Mouse (Mus musculus) adrenal gland, postnatal 10 days (tissue): ENCODE measurements around the gene Grid2. TPM values are rescaled to one million over a fixed set of nuclear protein-coding genes. Genes with fewer than 3 reads are reported as not detected.

Experiments
- DNase-seq: peaks from one replicate; pipeline ENCODE4 v3.0.0; 2021; ENCODE audit warnings: mixed read lengths
- total RNA-seq, 2 experiments: library from RNA; stranded (reverse); gene quantifications; 2 replicates each; pipeline ENCODE4 v1.2.3; 2021

Gene Grid2
- total RNA-seq, 2 experiments from 2014 or later: 0.48 to 0.67 TPM

GRCm38 (mm10) chr6:64063858-64064257 is 808.2 kb downstream of the Grid2 start:
- no peak for DNase-seq

GRCm38 (mm10) chr6:64064704-64065103 is 809.0 kb downstream of the Grid2 start:
- DNase-seq: no peak

- DNase-seq: no peak
These were observed 817.7 kb downstream of the Grid2 start for GRCm38 (mm10) chr6:64073406-64073805.

DNA sequence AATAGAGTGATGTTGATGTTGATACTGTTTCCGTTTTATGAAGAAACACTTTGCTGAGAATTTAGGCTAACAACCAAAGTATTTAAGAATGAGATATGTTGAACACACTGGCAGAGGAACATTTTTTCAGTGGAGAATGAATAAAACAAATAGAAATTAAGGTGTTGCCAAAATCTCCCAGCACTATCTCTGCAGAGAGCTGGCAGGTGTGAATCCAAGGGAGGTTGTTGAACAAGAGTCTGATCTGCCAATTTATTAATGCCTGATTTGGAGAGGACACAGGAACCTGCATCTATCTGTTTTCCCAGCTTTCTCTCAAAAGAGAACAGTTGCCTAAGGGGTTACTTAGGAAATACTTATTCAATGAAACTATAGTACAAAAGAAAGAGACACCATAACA is 822.2 kb downstream of the Grid2 start:
- no peak for DNase-seq

DNA sequence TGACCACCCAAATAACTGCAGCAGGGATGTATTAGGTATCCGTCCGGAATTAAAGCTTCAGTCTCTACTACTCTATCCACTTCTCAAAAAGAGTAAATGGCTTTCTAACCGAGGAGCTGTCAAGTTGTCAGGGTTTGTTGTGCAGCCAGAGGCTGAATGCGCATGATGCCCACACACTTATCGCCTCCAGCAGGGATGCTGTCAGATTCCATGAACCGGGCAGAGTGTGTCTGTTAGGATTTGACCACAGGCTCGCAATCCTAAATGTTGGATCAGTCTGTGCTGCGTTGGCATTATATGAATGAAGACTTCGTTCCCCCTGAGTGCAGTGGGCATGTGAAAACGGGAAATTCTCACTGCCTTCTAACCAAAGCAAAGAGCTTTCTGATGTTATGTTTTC is 843.0 kb downstream of the Grid2 start:
- DNase-seq: no peak

- DNase-seq: no peak
These were observed 858.9 kb downstream of the Grid2 start for GRCm38 (mm10) chr6:64114594-64114993.

DNA sequence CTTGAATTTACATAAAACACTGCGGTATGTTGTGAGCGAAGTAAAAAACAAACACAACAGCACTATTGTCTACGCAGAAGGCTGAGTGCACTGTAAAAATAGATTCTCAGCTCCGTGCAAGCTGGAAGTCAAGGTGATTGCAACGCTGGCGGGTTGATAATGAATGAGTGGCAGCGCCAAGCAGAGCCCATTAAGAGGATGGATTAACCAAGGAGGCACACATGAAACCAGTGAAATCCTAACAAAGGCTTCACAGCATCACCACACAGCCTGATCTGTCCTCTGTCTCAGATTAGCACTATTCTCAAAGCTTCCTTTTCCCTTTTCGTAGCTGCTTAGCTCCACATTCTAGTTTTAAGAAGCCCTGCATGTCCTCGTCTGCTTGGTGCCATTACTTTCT is 880.6 kb downstream of the Grid2 start:
- DNase-seq: no peak

GRCm38 (mm10) chr6:64148613-64149012 is 892.9 kb downstream of the Grid2 start:
- no peak for DNase-seq

DNA sequence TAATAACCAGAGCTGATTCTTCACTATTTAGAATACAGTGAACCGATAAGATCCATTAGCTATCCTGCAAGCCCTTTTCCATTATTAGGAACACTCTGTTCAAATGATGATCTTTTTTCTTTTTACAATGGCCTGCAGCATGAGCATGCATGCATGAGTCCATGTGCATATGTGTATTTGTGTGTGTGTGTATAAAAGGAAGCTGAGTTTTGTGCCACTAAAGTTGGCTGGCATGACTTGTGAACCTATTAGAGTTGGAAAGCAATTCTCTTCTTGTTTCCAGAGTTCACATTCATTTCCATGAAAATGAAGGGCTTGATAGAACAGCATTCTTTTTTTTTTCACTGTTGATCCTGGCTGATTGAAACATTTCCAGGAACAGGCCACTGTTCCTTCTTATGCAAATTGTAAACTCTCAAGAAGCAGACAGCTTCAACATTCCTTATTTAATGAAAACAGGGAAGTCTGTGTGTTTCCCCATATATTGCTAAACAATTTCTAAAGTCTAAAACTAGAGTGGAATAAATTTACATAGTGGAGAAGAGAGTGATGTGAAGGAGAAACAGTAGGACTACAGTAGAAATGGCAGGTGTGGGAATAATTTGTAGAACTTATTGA is 919.4 kb downstream of the Grid2 start:
- no peak for DNase-seq

DNA sequence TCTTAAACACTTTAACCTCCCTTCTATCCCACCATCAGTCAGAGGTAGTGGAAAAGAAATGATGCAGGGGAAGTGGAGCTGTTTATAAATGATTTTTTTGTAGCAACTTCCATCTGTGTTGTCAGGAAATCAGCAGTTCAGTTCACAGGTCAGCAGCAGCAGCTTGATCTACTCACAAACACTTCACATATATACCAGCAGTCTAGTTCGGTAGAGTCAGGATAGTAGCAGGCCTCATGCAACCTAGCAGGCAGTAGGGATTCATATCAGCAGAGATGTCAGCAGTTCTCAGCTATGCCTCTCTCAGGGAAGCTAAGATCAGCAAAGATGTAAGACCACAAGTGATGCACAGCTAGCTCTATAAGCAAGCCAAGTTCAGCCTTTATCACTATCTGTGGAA is 938.0 kb downstream of the Grid2 start:
- DNase-seq: no peak

- no peak for DNase-seq
These were observed 946.9 kb downstream of the Grid2 start for GRCm38 (mm10) chr6:64202396-64203122.

DNA sequence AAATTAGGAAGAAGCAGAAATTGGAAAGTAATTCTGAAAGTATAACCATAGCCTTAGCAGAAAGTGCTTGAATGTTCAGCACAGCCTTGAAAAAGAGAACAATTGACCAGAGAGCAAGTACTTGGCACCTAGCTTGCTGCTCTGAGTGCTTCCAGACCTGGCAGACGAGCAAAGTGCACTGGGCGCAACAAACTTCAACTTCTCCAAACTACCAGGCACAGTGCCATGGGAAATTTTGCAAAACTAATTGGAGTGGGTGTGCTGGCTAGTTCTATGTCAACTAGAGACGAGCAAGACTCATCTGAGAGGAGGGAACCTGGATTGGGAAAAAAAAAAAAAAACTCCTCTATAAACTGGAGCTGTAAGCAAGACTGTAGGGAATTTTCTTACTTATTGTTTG is 980.7 kb downstream of the Grid2 start:
- peak; percentile 18 for DNase-seq

GRCm38 (mm10) chr6:64240526-64240925 is 984.9 kb downstream of the Grid2 start:
- no peak for DNase-seq

GRCm38 (mm10) chr6:64245951-64246350 is 990.3 kb downstream of the Grid2 start:
- no peak for DNase-seq

GRCm38 (mm10) chr6:64251041-64251440 is 995.4 kb downstream of the Grid2 start:
- DNase-seq: no peak

DNA sequence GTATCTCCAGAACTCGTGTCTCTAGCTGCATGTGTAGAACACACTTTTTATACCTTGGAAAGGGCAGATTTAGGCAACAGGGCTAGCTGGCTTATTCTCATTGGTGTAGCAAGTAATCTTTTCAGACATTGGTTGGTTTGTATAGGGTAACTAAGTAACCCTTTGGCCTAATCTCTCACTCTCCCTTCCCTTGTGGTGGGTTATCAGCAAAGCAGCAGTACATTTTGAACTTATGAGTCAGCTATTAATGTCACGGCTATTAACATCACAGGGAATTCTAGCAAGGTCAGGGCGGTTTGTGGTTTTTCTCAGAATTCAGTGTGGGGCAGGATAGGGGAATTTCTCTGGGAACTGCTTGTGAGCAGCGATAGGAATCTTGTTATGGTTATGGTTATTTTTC is 1007.8 kb downstream of the Grid2 start:
- DNase-seq: no peak

DNA sequence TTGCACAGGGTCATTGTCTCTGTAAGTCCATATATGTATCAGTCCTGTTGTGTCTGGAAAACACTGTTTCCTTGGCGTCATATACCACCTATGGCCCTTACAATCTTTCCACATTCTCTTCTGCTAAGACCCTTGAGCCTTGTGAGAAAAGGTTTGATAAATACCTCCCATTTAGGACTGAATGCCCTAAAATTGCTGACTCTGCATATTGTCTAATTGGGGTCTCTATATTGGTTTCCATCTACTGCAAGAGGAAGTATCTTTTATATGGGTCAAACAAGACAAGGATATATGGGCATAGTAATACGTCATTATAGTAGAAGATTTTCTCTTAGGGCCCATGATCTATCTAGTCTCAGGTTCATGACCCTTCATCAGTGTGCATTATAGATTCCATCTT is 1008.5 kb downstream of the Grid2 start:
- no peak for DNase-seq

DNA sequence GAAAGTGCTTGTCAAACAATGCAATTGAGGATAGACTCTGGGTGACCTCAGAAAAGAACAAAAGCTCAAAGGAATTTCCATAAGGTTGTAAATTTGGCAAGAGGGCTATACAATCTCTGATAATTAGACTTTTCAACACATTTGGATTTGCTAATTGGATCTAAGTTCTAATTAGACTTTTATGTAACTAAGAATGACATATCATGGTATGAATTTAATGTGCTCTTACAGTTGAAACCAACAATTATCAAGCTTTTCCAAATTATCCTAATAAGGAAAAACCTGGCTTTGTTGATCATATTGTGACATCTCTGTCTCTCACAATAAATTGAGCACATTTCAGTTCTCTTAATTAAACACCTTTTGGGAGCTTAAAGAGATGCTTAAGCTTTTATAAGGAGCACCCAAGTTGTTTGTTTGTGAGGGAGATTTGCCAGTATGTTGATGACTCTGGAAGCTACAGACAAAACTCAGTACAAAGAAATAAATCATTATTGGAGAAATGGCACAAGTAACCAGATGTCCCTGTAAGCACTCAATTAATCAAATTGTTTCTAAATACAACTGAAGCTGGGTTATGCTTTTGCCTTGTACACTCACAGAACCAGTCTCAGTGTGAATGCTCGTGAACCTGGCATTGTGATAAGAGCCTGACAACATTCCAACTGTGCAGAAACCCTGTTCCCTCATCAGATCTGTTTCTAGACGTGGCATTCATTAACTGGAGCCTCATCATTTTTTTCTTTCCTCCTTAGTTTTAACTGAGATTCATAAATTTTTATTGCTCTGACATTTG is 1018.8 kb downstream of the Grid2 start:
- no peak for DNase-seq

DNA sequence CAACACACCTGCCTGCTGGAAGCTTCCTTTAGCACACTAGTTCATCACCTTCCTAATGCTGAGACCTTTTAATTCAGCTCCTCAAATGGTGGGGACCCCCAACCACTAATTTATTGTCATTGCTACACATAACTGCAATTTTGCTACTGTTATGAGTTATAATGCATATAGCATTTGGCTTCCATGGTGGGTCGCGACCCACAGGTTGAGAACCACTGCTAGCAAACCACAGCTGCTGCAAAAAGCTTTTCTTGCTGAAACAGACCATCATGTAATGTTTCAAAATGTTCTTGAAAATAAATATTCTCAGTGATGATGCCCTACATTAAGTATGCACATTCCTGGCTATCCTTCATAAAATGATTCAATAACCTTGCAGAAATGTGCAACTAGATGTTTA is 1024.3 kb downstream of the Grid2 start:
- DNase-seq: no peak

DNA sequence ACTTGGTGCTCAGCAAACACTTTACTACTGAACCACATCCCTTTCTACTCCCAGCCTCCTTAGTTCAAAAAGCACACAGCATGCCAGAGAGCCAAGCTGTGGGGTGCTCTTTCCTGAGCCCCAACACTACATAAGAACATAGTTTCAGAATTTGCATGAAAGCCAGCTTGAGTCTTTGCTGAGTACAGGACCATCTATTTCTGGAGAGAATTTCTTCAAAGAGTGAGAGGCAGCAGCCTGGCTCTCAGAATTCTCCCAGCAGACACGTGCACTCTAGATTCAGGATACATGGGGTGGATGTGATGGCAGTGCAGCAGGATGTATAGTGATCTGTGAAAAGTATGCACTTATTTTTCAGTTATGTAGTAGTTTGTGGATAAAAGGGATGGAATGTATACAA is 1038.1 kb downstream of the Grid2 start:
- no peak for DNase-seq

DNA sequence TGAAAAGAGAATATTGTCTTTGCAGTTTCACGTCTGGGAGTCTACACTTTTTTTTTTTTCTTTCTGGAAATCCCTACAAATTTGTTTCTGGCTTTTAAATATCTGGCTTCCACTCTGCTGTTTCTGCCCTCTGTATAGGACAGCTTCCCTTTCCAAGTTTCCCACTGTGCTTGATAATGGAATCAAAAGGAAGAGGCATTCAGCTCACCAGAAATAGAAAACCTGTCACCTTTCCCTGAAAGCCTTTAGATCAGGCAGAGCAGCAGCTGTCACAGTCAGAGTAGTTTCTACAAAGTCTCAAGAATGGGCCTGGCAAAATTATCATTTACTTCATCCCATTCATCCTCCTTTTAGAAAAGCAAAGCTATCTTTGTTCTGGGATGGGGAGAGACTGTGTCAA is 1042.0 kb downstream of the Grid2 start:
- DNase-seq: no peak

GRCm38 (mm10) chr6:64304709-64305476 is 1049.2 kb downstream of the Grid2 start:
- DNase-seq: no peak

- no peak for DNase-seq
These were observed 1053.0 kb downstream of the Grid2 start for GRCm38 (mm10) chr6:64308631-64309030.
